In genomic region chr8:100850822-100851437, GRCm38 (mm10) we compare ENCODE assay signal across 9 mouse cellular contexts.
DNase-seq lines count a peak whose midpoint lies in the region; ATAC-seq lines count a peak whose summit lies in the region.
"Had no signal": no experiment of that assay in that cellular context is flagged by ENCODE, and none has a peak within 500 bp of the region (broad histone marks: within the 10 kb centered on the region; RNA-seq: fewer than 3 reads in every experiment).

No protein-coding gene starts in this region.

- H3K27me3 ChIP-seq in kidney, embryonic 16.5 days (ENCODE audit: insufficient read depth, low read length), result no peaks in the 10 kb centered on the region

- no peak overlapping the region for H3K4me2 ChIP-seq in kidney, embryonic 16.5 days (replicated peaks; ENCODE audit: low read depth, low read length)

- peak; percentile 35 for DNase-seq in kidney, postnatal 10 days
- DNase-seq in ZHBTc4 (ENCODE audit: low read depth, low spot score), result peak; percentile 62
- DNase-seq in fibroblast of lung, adult 2 months (ENCODE audit: low read depth), result peak; percentile 2
- DNase-seq in kidney, postnatal 4 days, result peak; percentile 47 to 51
- DNase-seq in lung, postnatal 14 days, result peak; percentile 3
- DNase-seq in right cerebral cortex, postnatal 4 days, result peak; percentile 49
- no peak for DNase-seq in spleen, adult 18-20 months

- no peak overlapping the region for H3K4me3 ChIP-seq in kidney, embryonic 16.5 days (ENCODE audit: low read length)

- no peak overlapping the region for H3K27ac ChIP-seq in kidney, embryonic 16.5 days (ENCODE audit: low read length)
- H3K27ac ChIP-seq: macrophage had no signal

- 42% methylated on average over 2 of the region's 2 CpGs for WGBS in kidney, embryonic 16.5 days

- no peaks in the 10 kb centered on the region for H3K9me3 ChIP-seq in kidney, embryonic 16.5 days (ENCODE audit: low read length)

- H3K4me1 ChIP-seq in kidney, embryonic 16.5 days (ENCODE audit: insufficient read depth, low read length), result no peaks in the 10 kb centered on the region

- no peak overlapping the region for H3K9ac ChIP-seq in kidney, embryonic 16.5 days (replicated peaks; ENCODE audit: low read length)

- ATAC-seq in kidney, embryonic 16.5 days (ENCODE audit: low FRiP score, low TSS enrichment), result no peak

- no peaks in the 10 kb centered on the region for H3K36me3 ChIP-seq in kidney, embryonic 16.5 days (ENCODE audit: insufficient read depth, low read length)

Comparison
In these comparisons a context has a peak if more than half of its experiments do, and no peak if none do; other contexts are left out.
1. DNase-seq: peak in kidney, postnatal 10 days (single experiment), ZHBTc4 (single experiment), fibroblast of lung, adult 2 months (single experiment), kidney, postnatal 4 days (2 of 2), lung, postnatal 14 days (single experiment) and right cerebral cortex, postnatal 4 days (single experiment); none in spleen, adult 18-20 months (0 of 2).